Mouse (Mus musculus): ENCODE measurements around the gene Rpusd4. TPM values are rescaled to one million over a fixed set of nuclear protein-coding genes. Genes with fewer than 3 reads are reported as not detected.

Rpusd4 gene
- polyA plus RNA-seq, 1 experiment from 2014 or later, result 14.6 TPM

DNA sequence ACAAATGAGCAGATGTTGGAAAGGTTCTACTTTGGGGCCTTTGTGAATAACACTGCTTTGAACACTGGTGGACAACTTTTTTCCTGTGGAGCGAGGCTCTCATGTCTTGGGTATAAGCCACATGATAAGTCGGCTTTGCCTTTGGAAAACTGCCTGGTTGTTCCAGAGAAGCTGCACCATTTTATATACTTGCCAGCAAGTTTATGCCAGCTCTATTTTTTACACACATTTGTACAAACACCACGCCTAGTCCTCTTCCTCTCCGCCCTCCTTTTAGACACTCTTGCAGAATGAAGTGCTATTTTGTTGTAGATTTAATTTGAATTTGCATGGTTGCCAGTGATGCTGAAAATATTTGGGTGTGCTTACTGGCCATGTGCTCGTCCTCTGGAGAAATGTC lies 25.8 kb downstream of the Rpusd4 start:
- Histone ChIP-seq H3K36me3 (ENCODE audit: insufficient read depth, low read length) (no peaks in the 10 kb centered on the region), H3K4me1 (ENCODE audit: insufficient read depth, low read depth, low read length) (no peaks in the 10 kb centered on the region), H3K27ac (ENCODE audit: low read length) (no peak overlapping the region), H3K4me3 (ENCODE audit: low read depth, low read length) (no peak overlapping the region), H3K9ac (replicated peaks; ENCODE audit: low read depth) (no peak overlapping the region), H3K4me2 (replicated peaks; ENCODE audit: low read depth, low read length) (no peak overlapping the region), H3K27me3 (replicated peaks; ENCODE audit: insufficient read depth, low read length) (0 out of 2 replicates have a peak, but pooled peaks cover under 1% of the 10 kb centered on the region), H3K9me3 (ENCODE audit: low read length) (no peaks in the 10 kb centered on the region)
- no peak for DNase-seq (ENCODE audit: low spot score)
- 55% methylated on average over 5 of the region's 5 CpGs for WGBS
- TF ChIP-seq EP300 (IDR thresholded peaks at IDR 0.05), result no peak
- no peak for TF ChIP-seq CTCF (IDR thresholded peaks at IDR 0.05)
- ATAC-seq, result no peak

DNA sequence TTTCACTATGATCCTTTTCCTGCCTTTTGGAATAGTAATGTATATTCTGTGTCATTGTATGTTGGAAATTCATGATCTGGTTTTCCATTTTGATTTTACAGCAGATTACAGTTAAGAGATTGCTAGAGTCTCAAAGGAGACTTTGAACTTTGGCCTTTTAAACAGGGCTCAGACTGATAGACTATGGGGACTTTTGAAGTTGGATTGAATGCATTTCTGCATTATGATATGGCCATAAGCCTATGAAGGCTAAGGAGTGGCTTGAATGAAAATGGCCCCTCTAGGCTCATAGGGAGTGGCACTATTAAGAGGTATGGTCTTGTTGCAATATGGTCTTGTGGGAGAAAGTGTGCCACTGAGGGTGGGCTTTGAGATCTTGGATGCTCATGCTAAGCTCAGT lies 30.1 kb downstream of the Rpusd4 start:
- Histone ChIP-seq H3K9ac (replicated peaks; ENCODE audit: low read depth) (no peak overlapping the region), H3K4me2 (replicated peaks; ENCODE audit: low read depth, low read length) (no peak overlapping the region), H3K4me1 (ENCODE audit: insufficient read depth, low read depth, low read length) (no peaks in the 10 kb centered on the region), H3K27ac (ENCODE audit: low read length) (no peak overlapping the region), H3K27me3 (replicated peaks; ENCODE audit: insufficient read depth, low read length) (no peaks in the 10 kb centered on the region), H3K9me3 (ENCODE audit: low read length) (no peaks in the 10 kb centered on the region), H3K4me3 (ENCODE audit: low read depth, low read length) (no peak overlapping the region), H3K36me3 (ENCODE audit: insufficient read depth, low read length) (no peaks in the 10 kb centered on the region)
- ATAC-seq (no peak), DNase-seq (ENCODE audit: low spot score) (no peak)
- TF ChIP-seq EP300 (IDR thresholded peaks at IDR 0.05) (no peak), CTCF (IDR thresholded peaks at IDR 0.05) (no peak)

DNA sequence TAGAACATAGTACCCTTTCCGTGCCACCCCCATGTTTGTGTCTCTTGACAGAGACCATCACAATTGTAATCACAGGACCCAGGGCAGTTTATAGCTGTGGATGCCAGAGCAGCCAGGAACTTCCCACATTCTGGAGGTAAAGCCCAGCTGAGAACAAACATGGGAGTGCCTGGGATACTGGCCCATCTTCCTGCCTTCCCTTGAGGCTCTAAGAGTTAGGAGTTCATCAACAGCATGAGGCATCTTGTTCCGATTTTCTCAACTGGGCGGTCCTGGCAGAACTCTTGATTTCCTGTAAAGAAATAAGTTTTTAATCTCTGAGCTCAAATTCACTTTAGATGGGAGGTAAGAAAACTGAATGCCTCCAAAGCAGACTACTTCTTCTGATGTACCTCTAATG lies 34.5 kb downstream of the Rpusd4 start:
- no peak overlapping the region for H3K4me3 ChIP-seq (ENCODE audit: low read depth, low read length)
- no peaks in the 10 kb centered on the region for H3K9me3 ChIP-seq (ENCODE audit: low read length)
- 91% methylated on average over 3 of the region's 3 CpGs for WGBS
- H3K4me2 ChIP-seq (replicated peaks; ENCODE audit: low read depth, low read length), result no peak overlapping the region
- DNase-seq (ENCODE audit: low spot score) (no peak), ATAC-seq (no peak)
- TF ChIP-seq CTCF (IDR thresholded peaks at IDR 0.05), result no peak
- TF ChIP-seq EP300 (IDR thresholded peaks at IDR 0.05), result no peak
- H3K27me3 ChIP-seq (replicated peaks; ENCODE audit: insufficient read depth, low read length), result no peaks in the 10 kb centered on the region
- H3K9ac ChIP-seq (replicated peaks; ENCODE audit: low read depth), result no peak overlapping the region
- H3K36me3 ChIP-seq (ENCODE audit: insufficient read depth, low read length), result no peaks in the 10 kb centered on the region
- no peaks in the 10 kb centered on the region for H3K4me1 ChIP-seq (ENCODE audit: insufficient read depth, low read depth, low read length)
- H3K27ac ChIP-seq (ENCODE audit: low read length), result no peak overlapping the region

DNA sequence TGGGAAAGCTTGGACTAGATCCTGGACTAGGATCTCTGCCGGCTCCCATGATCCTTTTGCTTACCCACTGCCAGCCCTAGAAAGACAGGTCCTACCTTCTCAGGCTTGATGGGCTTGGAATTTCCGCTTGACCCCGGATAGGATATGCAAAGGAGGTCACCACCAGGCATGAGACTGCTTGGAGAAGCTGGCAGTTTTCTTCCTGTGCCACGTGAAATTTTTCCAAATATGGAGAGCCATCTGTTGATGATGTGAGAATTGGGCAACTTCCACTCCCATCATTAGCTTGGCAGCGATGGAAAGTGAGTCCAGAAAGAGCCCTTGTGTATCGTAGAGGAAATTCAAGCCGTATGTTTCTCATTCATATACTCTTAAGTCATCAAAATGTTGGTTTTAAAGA lies 39.8 kb downstream of the Rpusd4 start:
- no peak overlapping the region for H3K9ac ChIP-seq (replicated peaks; ENCODE audit: low read depth)
- WGBS, result 56% methylated on average over 7 of the region's 7 CpGs
- H3K27me3 ChIP-seq (replicated peaks; ENCODE audit: insufficient read depth, low read length), result no peaks in the 10 kb centered on the region
- no peaks in the 10 kb centered on the region for H3K36me3 ChIP-seq (ENCODE audit: insufficient read depth, low read length)
- H3K4me1 ChIP-seq (ENCODE audit: insufficient read depth, low read depth, low read length), result no peaks in the 10 kb centered on the region
- no peak for TF ChIP-seq EP300 (IDR thresholded peaks at IDR 0.05)
- no peak for TF ChIP-seq CTCF (IDR thresholded peaks at IDR 0.05)
- H3K27ac ChIP-seq (ENCODE audit: low read length), result no peak overlapping the region
- DNase-seq (ENCODE audit: low spot score) (peak; percentile 12), ATAC-seq (no peak)
- no peak overlapping the region for H3K4me2 ChIP-seq (replicated peaks; ENCODE audit: low read depth, low read length)
- no peaks in the 10 kb centered on the region for H3K9me3 ChIP-seq (ENCODE audit: low read length)
- no peak overlapping the region for H3K4me3 ChIP-seq (ENCODE audit: low read depth, low read length)

DNA sequence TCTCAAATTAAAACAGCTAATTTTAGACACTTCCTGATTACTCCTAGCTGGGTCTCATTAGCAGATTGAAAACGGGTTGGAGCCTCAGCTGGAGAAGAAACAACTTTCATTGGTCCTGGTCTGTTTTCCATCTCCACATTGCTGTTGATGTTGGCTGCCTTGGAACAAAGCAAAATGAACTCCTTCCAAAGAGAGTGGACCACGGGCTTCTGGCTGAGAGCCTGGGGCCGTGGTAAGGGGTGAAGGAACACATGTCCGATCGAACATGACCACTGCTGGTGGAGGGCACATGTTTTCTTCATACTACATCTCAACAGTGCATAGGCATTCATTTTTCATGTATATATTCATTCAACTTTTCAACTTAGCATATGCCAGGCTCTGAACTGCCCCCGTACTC lies 42.7 kb downstream of the Rpusd4 start:
- Histone ChIP-seq H3K9me3 (ENCODE audit: low read length) (no peaks in the 10 kb centered on the region), H3K4me3 (ENCODE audit: low read depth, low read length) (no peak overlapping the region), H3K4me1 (ENCODE audit: insufficient read depth, low read depth, low read length) (no peaks in the 10 kb centered on the region), H3K27ac (ENCODE audit: low read length) (no peak overlapping the region), H3K9ac (replicated peaks; ENCODE audit: low read depth) (no peak overlapping the region), H3K36me3 (ENCODE audit: insufficient read depth, low read length) (no peaks in the 10 kb centered on the region), H3K4me2 (replicated peaks; ENCODE audit: low read depth, low read length) (no peak overlapping the region), H3K27me3 (replicated peaks; ENCODE audit: insufficient read depth, low read length) (no peaks in the 10 kb centered on the region)
- DNase-seq (ENCODE audit: low spot score) (no peak), ATAC-seq (no peak)
- TF ChIP-seq CTCF (IDR thresholded peaks at IDR 0.05), result no peak
- 82% methylated on average over 6 of the region's 6 CpGs for WGBS

DNA sequence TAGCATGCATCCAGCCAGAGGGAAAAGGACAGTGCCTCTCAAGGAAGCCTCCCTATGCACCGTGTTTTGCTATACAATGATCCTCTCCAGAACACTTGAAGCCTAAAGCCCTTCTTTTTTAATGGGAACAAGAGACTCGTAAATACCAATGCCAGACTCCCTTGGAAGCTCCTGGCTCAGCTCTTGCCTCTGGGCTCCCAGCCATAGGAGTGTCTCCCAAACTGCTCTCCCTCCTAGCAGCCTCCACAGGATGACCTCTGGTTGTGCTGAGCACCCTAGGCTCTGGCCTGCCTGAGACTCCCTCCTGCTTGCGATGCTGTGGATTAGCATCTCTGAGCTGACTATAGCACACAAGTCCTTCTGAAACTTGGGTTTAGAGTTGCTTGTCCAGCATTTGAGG lies 44.9 kb downstream of the Rpusd4 start:
- Histone ChIP-seq H3K9me3 (ENCODE audit: low read length) (no peaks in the 10 kb centered on the region), H3K27ac (ENCODE audit: low read length) (no peak overlapping the region)
- 65% methylated on average over 3 of the region's 3 CpGs for WGBS

DNA sequence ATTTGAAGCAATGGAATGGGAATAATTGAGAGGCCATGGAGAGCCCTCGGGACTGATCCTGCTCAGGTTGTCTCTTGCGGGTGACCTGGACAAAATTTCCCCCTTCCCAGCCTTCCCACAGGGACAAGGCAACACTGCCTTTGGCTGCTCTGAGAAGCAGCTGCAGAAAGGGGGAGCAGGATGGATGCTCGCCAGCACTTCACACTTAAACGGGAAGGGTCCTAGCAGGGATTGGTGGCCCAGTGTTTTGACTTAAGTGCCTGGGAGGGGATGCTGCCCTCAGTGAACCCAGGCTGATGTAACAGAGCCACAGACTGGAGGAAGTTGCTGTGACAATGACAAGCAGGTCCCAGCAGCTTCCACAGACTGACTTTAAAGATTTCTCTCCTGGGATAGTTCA lies 45.9 kb downstream of the Rpusd4 start:
- H3K9ac ChIP-seq (replicated peaks; ENCODE audit: low read depth), result no peak overlapping the region
- ATAC-seq (no peak), DNase-seq (ENCODE audit: low spot score) (no peak)
- TF ChIP-seq EP300 (IDR thresholded peaks at IDR 0.05) (no peak), CTCF (IDR thresholded peaks at IDR 0.05) (no peak)
- H3K4me1 ChIP-seq (ENCODE audit: insufficient read depth, low read depth, low read length), result no peaks in the 10 kb centered on the region
- no peak overlapping the region for H3K27ac ChIP-seq (ENCODE audit: low read length)
- no peak overlapping the region for H3K4me2 ChIP-seq (replicated peaks; ENCODE audit: low read depth, low read length)
- 29% methylated on average over 4 of the region's 4 CpGs for WGBS
- no peak overlapping the region for H3K4me3 ChIP-seq (ENCODE audit: low read depth, low read length)
- no peaks in the 10 kb centered on the region for H3K27me3 ChIP-seq (replicated peaks; ENCODE audit: insufficient read depth, low read length)
- no peaks in the 10 kb centered on the region for H3K36me3 ChIP-seq (ENCODE audit: insufficient read depth, low read length)
- H3K9me3 ChIP-seq (ENCODE audit: low read length), result no peaks in the 10 kb centered on the region

More for the DNA sequence above, 44.9 kb downstream of the Rpusd4 start:
- H3K27me3 ChIP-seq (replicated peaks; ENCODE audit: insufficient read depth, low read length), result no peaks in the 10 kb centered on the region
- H3K4me1 ChIP-seq (ENCODE audit: insufficient read depth, low read depth, low read length), result no peaks in the 10 kb centered on the region
- ATAC-seq, result no peak
- DNase-seq (ENCODE audit: low spot score), result no peak
- TF ChIP-seq CTCF (IDR thresholded peaks at IDR 0.05) (no peak), EP300 (IDR thresholded peaks at IDR 0.05) (no peak)
- no peaks in the 10 kb centered on the region for H3K36me3 ChIP-seq (ENCODE audit: insufficient read depth, low read length)
- no peak overlapping the region for H3K4me3 ChIP-seq (ENCODE audit: low read depth, low read length)
- no peak overlapping the region for H3K9ac ChIP-seq (replicated peaks; ENCODE audit: low read depth)
- H3K4me2 ChIP-seq (replicated peaks; ENCODE audit: low read depth, low read length), result no peak overlapping the region

Data from lung, postnatal 0 days (tissue).